8 mouse cellular contexts compared by ENCODE assay signal in genomic region chr7:126272770-126273311, GRCm38 (mm10). TPM values are rescaled to one million over a fixed set of nuclear protein-coding genes. Genes with fewer than 3 reads are reported as not detected.
A peak's percentile ranks its signal among the peaks of the same experiment; 100 is the strongest.
DNase-seq lines count a peak whose midpoint lies in the region; ATAC-seq and TF ChIP-seq lines count a peak whose summit lies in the region.

No protein-coding gene starts in this region.

- under 1% methylated on average over 37 of the region's 38 CpGs for WGBS in heart, embryonic 11.5 days (ENCODE audit: insufficient replicate concordance)
- WGBS in embryonic facial prominence, embryonic 14.5 days: under 1% methylated on average over 25 of the region's 38 CpGs
- WGBS in kidney, embryonic 16.5 days: 1% methylated on average over 34 of the region's 38 CpGs

- no peaks in the 10 kb centered on the region for H3K79me2 ChIP-seq in myocyte (ENCODE audit: control insufficient read depth, insufficient read depth)

- peak overlapping the region; percentile 84 for H3K27ac ChIP-seq in heart, embryonic 11.5 days (ENCODE audit: low read depth, low read length)
- peak overlapping the region; percentile 95 for H3K27ac ChIP-seq in embryonic facial prominence, embryonic 14.5 days (replicated peaks; ENCODE audit: low read depth, low read length)
- peak overlapping the region; percentile 82 for H3K27ac ChIP-seq in kidney, embryonic 16.5 days (ENCODE audit: low read length)

- H3K4me3 ChIP-seq in heart, embryonic 11.5 days (ENCODE audit: low read depth, low read length): peak overlapping the region; percentile 91
- H3K4me3 ChIP-seq in embryonic facial prominence, embryonic 14.5 days (ENCODE audit: low read depth, low read length): peak overlapping the region; percentile 75
- H3K4me3 ChIP-seq in kidney, embryonic 16.5 days (ENCODE audit: low read length): peak overlapping the region; percentile 88
- peak overlapping the region; percentile 39 for H3K4me3 ChIP-seq in myocyte

- H3K9me3 ChIP-seq in heart, embryonic 11.5 days (replicated peaks; ENCODE audit: control insufficient read depth, low read length): no peaks in the 10 kb centered on the region
- no peaks in the 10 kb centered on the region for H3K9me3 ChIP-seq in embryonic facial prominence, embryonic 14.5 days (ENCODE audit: control insufficient read depth, low read length)
- no peaks in the 10 kb centered on the region for H3K9me3 ChIP-seq in kidney, embryonic 16.5 days (ENCODE audit: low read length)

- H3K4me2 ChIP-seq in heart, embryonic 11.5 days: peak overlapping the region; percentile 100
- peak overlapping the region; percentile 74 for H3K4me2 ChIP-seq in embryonic facial prominence, embryonic 14.5 days (ENCODE audit: low read depth, low read length)
- H3K4me2 ChIP-seq in kidney, embryonic 16.5 days (replicated peaks; ENCODE audit: low read depth, low read length): peak overlapping the region; percentile 87
- peak overlapping the region; percentile 92 for H3K4me2 ChIP-seq in myocyte (ENCODE audit: low read depth)

- H3K4me1 ChIP-seq in heart, embryonic 11.5 days (ENCODE audit: control insufficient read depth, insufficient read depth, low read length): peaks cover 20% of the 10 kb centered on the region
- peaks cover 25% of the 10 kb centered on the region for H3K4me1 ChIP-seq in embryonic facial prominence, embryonic 14.5 days (ENCODE audit: control insufficient read depth, insufficient read depth, low read length)
- H3K4me1 ChIP-seq in kidney, embryonic 16.5 days (ENCODE audit: insufficient read depth, low read length): peaks cover 49% of the 10 kb centered on the region

- no peak for TF ChIP-seq POLR2A in myocyte (IDR thresholded peaks at IDR 0.05; ENCODE audit: insufficient read length, low read depth)

- no peak for DNase-seq in heart, adult 8-10 months (ENCODE audit: low spot score)
- peak; percentile 33 for DNase-seq in ES-CJ7 (ENCODE audit: low read depth, low spot score)
- peak; percentile 61 for DNase-seq in embryonic facial prominence, embryonic 14.5 days (ENCODE audit: low spot score)
- DNase-seq in left cerebral cortex, postnatal 36 days (ENCODE audit: low spot score in 2 of 2): no peak
- no peak for DNase-seq in left cerebral cortex, postnatal 10 days (ENCODE audit: extremely low spot score in 1 of 2, low spot score in 2 of 2)

- H3K36me3 ChIP-seq in heart, embryonic 11.5 days (ENCODE audit: control insufficient read depth, insufficient read depth, low read length): no peaks in the 10 kb centered on the region
- H3K36me3 ChIP-seq in embryonic facial prominence, embryonic 14.5 days (ENCODE audit: control insufficient read depth, insufficient read depth, low read length): peaks cover 17% of the 10 kb centered on the region; the same call in 1 of the 2 replicates
- H3K36me3 ChIP-seq in kidney, embryonic 16.5 days (ENCODE audit: insufficient read depth, low read length): no peaks in the 10 kb centered on the region
- H3K36me3 ChIP-seq in myocyte (ENCODE audit: control insufficient read depth, insufficient read depth): no peaks in the 10 kb centered on the region

- peaks cover 19% of the 10 kb centered on the region for H3K27me3 ChIP-seq in heart, embryonic 11.5 days (ENCODE audit: control insufficient read depth, insufficient read depth, low read length)
- no peaks in the 10 kb centered on the region for H3K27me3 ChIP-seq in embryonic facial prominence, embryonic 14.5 days (replicated peaks; ENCODE audit: control insufficient read depth, insufficient read depth, low read length)
- no peaks in the 10 kb centered on the region for H3K27me3 ChIP-seq in kidney, embryonic 16.5 days (ENCODE audit: insufficient read depth, low read length)
- H3K27me3 ChIP-seq in myocyte (ENCODE audit: control insufficient read depth, insufficient read depth, insufficient read length): no peaks in the 10 kb centered on the region

- peak overlapping the region; percentile 70 for H3ac ChIP-seq in myocyte (ENCODE audit: control insufficient read depth, insufficient read length)

- H3K9ac ChIP-seq in heart, embryonic 11.5 days (ENCODE audit: low read depth, low read length): peak overlapping the region; percentile 93
- peak overlapping the region; percentile 93 for H3K9ac ChIP-seq in embryonic facial prominence, embryonic 14.5 days (ENCODE audit: low read depth, low read length)
- H3K9ac ChIP-seq in kidney, embryonic 16.5 days (replicated peaks; ENCODE audit: low read length): peak overlapping the region; percentile 94

- intact Hi-C loops in left cerebral cortex, postnatal 36 days (cut with DNase I): loop anchor here (5.0 kb wide), 1 partner anchor 229 kb away; the partner anchor contains the start of gene Atxn2l
- intact Hi-C loops in left cerebral cortex, postnatal 10 days (cut with DNase I): no loop called here

- no peak for ATAC-seq in heart, embryonic 11.5 days (replicated peaks; ENCODE audit: insufficient number of reproducible peaks, low FRiP score, low TSS enrichment)
- peak; percentile 7; the same call in 1 of the 2 replicates for ATAC-seq in embryonic facial prominence, embryonic 14.5 days (ENCODE audit: low read depth)
- ATAC-seq in kidney, embryonic 16.5 days (ENCODE audit: low FRiP score, low TSS enrichment): peak; percentile 13

TF ChIP-seq in myocyte, 11 proteins besides CTCF, POLR2A, EP300 and RAD21:
- no peak for TF ChIP-seq E2F4 (IDR thresholded peaks at IDR 0.05; ENCODE audit: insufficient read depth)
- no peak for TF ChIP-seq CEBPB (IDR thresholded peaks at IDR 0.05; ENCODE audit: insufficient read depth, poor library complexity, severe bottlenecking)
- TF ChIP-seq TCF3 (IDR thresholded peaks at IDR 0.05; ENCODE audit: insufficient read length, low read depth): no peak
- no peak for TF ChIP-seq SRF (IDR thresholded peaks at IDR 0.05; ENCODE audit: control insufficient read depth, insufficient read length, low read depth)
- no peak for TF ChIP-seq USF1 (IDR thresholded peaks at IDR 0.05; ENCODE audit: low read depth)
- TF ChIP-seq MAX (IDR thresholded peaks at IDR 0.05; ENCODE audit: low read depth): no peak

RNA-seq across cellular contexts. Expression of gene Sbk1, which starts 0.4 kb away (rescaled TPM):
- 16.7 and 17.6 TPM in 2 replicates for polyA plus RNA-seq in heart, embryonic 11.5 days (2014; fragmentation: Nextera tagmentation; extraction: Ambion mirVana)
- 10 to 100 TPM; 73.6 to 99.4 (median 84.5) TPM for total RNA-seq in heart, adult 8-10 months (2022)
- polyA plus RNA-seq in embryonic facial prominence, embryonic 14.5 days (2014; fragmentation: Nextera tagmentation; extraction: Ambion mirVana): 36.3 and 46.6 TPM in 2 replicates
- polyA plus RNA-seq in kidney, embryonic 16.5 days (2015; fragmentation: Nextera tagmentation; extraction: Ambion mirVana): 25.9 and 29.7 TPM in 2 replicates
- polyA plus RNA-seq in myocyte (2012; fragmentation: generic; extraction: Trizol): 16.1 TPM
- total RNA-seq in left cerebral cortex, postnatal 36 days (2021): 10 to 100 TPM; 65.2 to 69.9 TPM
- 100 to 1,000 TPM; 142 to 147 TPM for total RNA-seq in left cerebral cortex, postnatal 10 days (2021)

Comparison
In these comparisons a context has a peak if more than half of its experiments do, and no peak if none do; other contexts are left out.
1. H3K4me3 ChIP-seq: peak in every context shown above with its lines; median percentile 91 in heart, embryonic 11.5 days; 88 in kidney, embryonic 16.5 days; 75 in embryonic facial prominence, embryonic 14.5 days; 39 in myocyte.
2. DNase-seq: peak in ES-CJ7 (single experiment) and embryonic facial prominence, embryonic 14.5 days (single experiment); none in heart, adult 8-10 months (single experiment), left cerebral cortex, postnatal 36 days (0 of 2) and left cerebral cortex, postnatal 10 days (0 of 2).
3. Peak in every context shown above with its lines, with median percentiles within 50 percentile points of each other: H3K27ac ChIP-seq, H3K4me2 ChIP-seq and H3K9ac ChIP-seq.